Mouse (Mus musculus): ENCODE results near the gene Lad1. TPM values are rescaled to one million over a fixed set of nuclear protein-coding genes. Genes with fewer than 3 reads are reported as not detected.
A peak's percentile ranks its signal among the peaks of the same experiment; 100 is the strongest.

Gene Lad1
- total RNA-seq, 2 experiments from 2014 or later, result 1.0 to 1.3 TPM

DNA sequence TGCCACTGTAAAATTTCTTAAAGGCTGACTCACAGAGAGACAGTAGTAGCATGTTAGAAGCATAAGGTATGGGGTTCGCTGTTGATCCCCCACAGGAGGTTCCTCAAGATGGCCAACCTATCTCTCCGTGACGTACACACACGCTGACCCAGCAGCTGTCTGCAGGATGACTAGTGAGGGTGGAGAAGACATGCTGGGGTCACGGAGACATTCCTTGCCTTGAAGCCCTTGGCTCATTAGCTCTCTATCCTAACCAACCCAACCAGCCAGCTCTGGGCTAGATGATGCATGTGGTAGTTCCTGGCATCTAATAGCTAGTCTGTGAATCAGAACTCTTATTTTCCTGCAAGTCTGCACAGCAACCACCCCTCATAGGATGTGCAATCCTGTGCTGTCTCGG is 50.2 kb downstream of the Lad1 start:
- no peak for DNase-seq (ENCODE audit: low spot score in 2 of 2)

DNA sequence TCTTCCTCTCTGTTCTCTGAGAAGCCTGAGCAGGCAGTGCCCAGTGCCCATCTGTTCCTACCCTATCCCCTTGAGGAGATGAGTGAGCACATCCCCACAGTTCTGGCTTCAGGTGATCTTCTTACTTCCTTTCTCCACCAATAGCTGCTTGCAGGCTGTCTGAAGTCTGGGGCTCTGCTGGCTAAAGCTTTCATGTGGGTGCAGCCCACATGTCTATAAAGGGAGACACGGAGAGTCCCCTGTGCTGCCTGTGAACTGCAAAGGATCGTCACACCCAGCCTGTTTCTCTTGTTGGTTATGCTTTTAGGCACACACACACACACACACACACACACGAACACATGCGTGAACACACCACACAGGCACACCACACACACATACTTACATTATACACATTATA is 54.6 kb downstream of the Lad1 start:
- DNase-seq (ENCODE audit: low spot score in 2 of 2), result no peak

DNA sequence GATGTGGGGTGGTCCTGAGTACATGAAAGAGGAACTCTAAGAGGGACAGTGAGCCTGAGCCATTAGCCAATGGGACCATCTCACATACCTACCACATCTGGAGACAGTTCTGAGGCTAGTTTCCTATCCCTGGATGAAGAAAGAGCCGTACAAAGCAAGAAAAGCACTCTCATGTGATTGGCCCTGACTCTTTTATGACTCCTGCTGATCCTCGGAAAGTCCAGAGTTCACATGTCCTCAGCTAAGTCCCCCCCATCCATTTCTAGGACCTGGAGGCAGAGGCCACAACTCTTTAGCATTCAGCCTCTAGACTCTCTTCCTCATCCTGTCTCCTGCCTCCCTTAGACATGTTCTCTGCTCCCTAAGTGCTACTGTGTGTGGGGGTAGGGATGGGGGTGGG is 58.9 kb downstream of the Lad1 start:
- DNase-seq (ENCODE audit: low spot score in 2 of 2), result no peak

DNA sequence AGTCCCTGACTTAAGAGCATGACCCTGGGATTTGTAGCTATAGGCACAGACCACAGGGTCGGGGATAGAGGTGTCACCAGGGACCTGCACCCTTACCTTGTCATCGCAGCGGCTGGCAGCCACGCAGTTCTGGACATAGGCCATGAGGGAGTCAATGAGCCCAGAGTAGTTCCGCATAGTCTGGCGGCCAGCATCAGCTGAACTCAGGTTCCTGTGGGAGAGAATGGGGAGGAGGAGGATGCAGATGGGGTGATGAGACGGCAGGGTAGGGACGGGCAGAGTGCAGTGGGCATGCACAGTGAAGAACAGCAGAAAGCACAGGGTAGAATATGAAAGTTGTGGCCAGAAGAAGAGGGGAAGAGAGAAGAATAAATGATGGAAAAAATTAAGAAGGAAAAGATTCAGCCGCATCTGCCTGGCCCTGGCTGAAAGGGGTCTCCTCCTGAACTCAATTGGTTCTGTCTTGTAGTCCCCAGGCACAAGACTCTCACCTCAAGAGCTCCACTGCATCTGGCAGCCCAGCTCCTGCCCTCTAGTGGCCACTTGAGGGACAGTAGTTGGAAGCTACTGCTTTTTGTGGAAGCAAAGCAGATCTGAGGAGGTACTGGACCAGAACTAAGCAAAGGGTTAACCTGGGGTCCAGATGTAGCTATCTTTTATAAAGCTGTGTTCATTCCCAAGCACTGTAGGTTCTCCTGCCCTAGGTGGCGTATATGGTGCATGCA is 64.1 kb downstream of the Lad1 start:
- peak; percentile 39 to 73 for DNase-seq (ENCODE audit: low spot score in 2 of 2)

Other genes starting within 250 kb of the Lad1 start
- gene Nav1, start 211.3 kb upstream of the Lad1 start, total RNA-seq (2021), result 10 to 100 TPM; 50.5 to 56.8 TPM
- gene Csrp1, start 98.5 kb upstream of the Lad1 start, total RNA-seq (2021), result 100 to 1,000 TPM; 272 to 277 TPM
- 10 to 100 TPM; 13.2 to 13.9 TPM for gene Phlda3, start 52.5 kb upstream of the Lad1 start, total RNA-seq (2021)
- gene Tnni1, start 39.2 kb upstream of the Lad1 start, total RNA-seq (2021), result 1 to 10 TPM; 1.2 to 1.5 TPM
- gene Tnnt2, start 17.8 kb downstream of the Lad1 start, total RNA-seq (2021), result 1 to 10 TPM; 1.7 to 2.0 TPM
- not detected for gene Pkp1, start 100.6 kb downstream of the Lad1 start, total RNA-seq (2021)
- under 1 TPM; 0.23 to 0.59 TPM for gene Igfn1, start 187.7 kb downstream of the Lad1 start, total RNA-seq (2021)
- 10 to 100 TPM; 64.0 to 64.2 TPM for gene Tmem9, start 189.6 kb downstream of the Lad1 start, total RNA-seq (2021)
- gene Ascl5, start 232.2 kb downstream of the Lad1 start, total RNA-seq (2021), result not detected
- gene Cacna1s, start 234.2 kb downstream of the Lad1 start, total RNA-seq (2021), result 1 to 10 TPM in 1 of 2 experiments, under 1 TPM in 1; 0.91 to 1.1 TPM

Measured in layer of hippocampus, adult 18-20 months (tissue).